Mouse (Mus musculus): ENCODE data around the gene Sfmbt2.
"Not testable (repeated sequence)": the region's sequence is repeated elsewhere in the genome, so short reads cannot be mapped to it uniquely, and the experiment has no call there.

Gene Sfmbt2

GRCm38 (mm10) chr2:10370176-10370575, at the start of gene Sfmbt2:
TSS of gene Sfmbt2 (plus strand) at chr2:10370510.
- no peak for DNase-seq

- DNase-seq, result no peak
These were observed 49.2 kb upstream of the Sfmbt2 start for GRCm38 (mm10) chr2:10321093-10321492.

GRCm38 (mm10) chr2:10323173-10323572, 47.1 kb upstream of the Sfmbt2 start:
- DNase-seq, result no peak

- DNase-seq, result no peak
These were observed 45.3 kb upstream of the Sfmbt2 start for GRCm38 (mm10) chr2:10324980-10325379.

- DNase-seq, result no peak
These were observed 40.1 kb upstream of the Sfmbt2 start for GRCm38 (mm10) chr2:10330216-10330615.

GRCm38 (mm10) chr2:10334299-10334698, 36.0 kb upstream of the Sfmbt2 start:
- DNase-seq, result no peak

GRCm38 (mm10) chr2:10335037-10335608, 35.2 kb upstream of the Sfmbt2 start:
- DNase-seq, result no peak

GRCm38 (mm10) chr2:10340022-10340421, 30.3 kb upstream of the Sfmbt2 start:
- no peak for DNase-seq

- DNase-seq, result no peak
These were observed 26.8 kb upstream of the Sfmbt2 start for GRCm38 (mm10) chr2:10343523-10343922.

GRCm38 (mm10) chr2:10344073-10344472, 26.2 kb upstream of the Sfmbt2 start:
- not testable (repeated sequence) for DNase-seq

GRCm38 (mm10) chr2:10347193-10347592, 23.1 kb upstream of the Sfmbt2 start:
- no peak for DNase-seq

- DNase-seq, result no peak
These were observed 22.3 kb upstream of the Sfmbt2 start for GRCm38 (mm10) chr2:10348036-10348435.

GRCm38 (mm10) chr2:10350266-10350810, 20.0 kb upstream of the Sfmbt2 start:
- DNase-seq, result no peak

- DNase-seq, result no peak
These were observed 19.2 kb upstream of the Sfmbt2 start for GRCm38 (mm10) chr2:10351125-10351524.

GRCm38 (mm10) chr2:10352887-10353286, 17.4 kb upstream of the Sfmbt2 start:
- DNase-seq, result no peak

GRCm38 (mm10) chr2:10353889-10354288, 16.4 kb upstream of the Sfmbt2 start:
- no peak for DNase-seq

GRCm38 (mm10) chr2:10359861-10360260, 10.4 kb upstream of the Sfmbt2 start:
- DNase-seq, result no peak

- DNase-seq, result no peak
These were observed 5.2 kb upstream of the Sfmbt2 start for GRCm38 (mm10) chr2:10365081-10365480.

- no peak for DNase-seq
These were observed 4.0 kb upstream of the Sfmbt2 start for GRCm38 (mm10) chr2:10366284-10366683.

- no peak for DNase-seq
These were observed 634 bp upstream of the Sfmbt2 start for GRCm38 (mm10) chr2:10369676-10370075.

GRCm38 (mm10) chr2:10370687-10371458, 563 bp downstream of the Sfmbt2 start:
- DNase-seq, result no peak

- DNase-seq, result no peak
These were observed 1.1 kb downstream of the Sfmbt2 start for GRCm38 (mm10) chr2:10371459-10371817.

GRCm38 (mm10) chr2:10371899-10372298, 1.6 kb downstream of the Sfmbt2 start:
- DNase-seq, result no peak

GRCm38 (mm10) chr2:10372321-10372723, 2.0 kb downstream of the Sfmbt2 start:
- peak; percentile 18 for DNase-seq
